Mouse (Mus musculus): ENCODE results near the gene Wnt16. TPM values are rescaled to one million over a fixed set of nuclear protein-coding genes. Genes with fewer than 3 reads are reported as not detected.

The Wnt16 gene
- polyA plus RNA-seq, 1 experiment from 2014 or later, result 0.39 TPM

DNA sequence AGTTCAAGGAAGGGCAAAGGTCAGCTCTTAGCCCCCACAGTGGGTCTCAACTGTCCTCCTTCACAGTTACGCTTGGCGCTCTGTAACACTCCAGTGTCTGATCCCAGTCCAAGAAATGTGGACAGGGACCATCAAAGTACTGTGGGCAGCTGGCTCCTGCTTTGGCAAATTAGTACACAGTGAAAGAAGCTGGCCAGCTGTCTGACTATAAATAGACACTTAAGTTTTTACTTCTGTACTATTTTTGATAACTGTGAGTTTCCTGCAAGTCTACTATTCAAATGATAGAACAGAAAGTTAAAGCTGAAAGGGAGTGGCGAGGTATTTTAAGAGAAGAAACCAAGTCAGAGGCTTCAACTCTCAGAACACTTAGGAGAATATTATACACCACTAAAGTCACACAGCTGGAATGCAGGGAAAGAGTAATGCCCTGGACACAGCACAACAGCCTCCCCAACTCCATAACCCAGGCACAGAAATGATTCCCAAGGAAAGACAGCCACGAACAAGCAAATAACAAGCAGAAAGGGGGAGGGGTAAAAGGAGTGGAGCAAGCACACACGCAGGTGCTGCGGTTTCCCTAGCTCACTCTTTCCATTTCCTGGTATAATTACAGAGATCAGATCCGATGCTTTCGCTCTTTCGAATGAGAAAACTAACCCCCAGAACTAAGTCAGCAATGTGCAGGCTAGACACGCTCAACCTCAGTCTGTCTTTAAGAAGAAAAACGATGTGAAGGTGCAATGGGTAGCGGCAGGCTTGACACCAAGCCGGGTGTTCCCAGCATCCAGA is 42.3 kb downstream of the Wnt16 start:
- no peak overlapping the region for H3K27ac ChIP-seq (replicated peaks)
- H3K27me3 ChIP-seq (ENCODE audit: low read depth, poor library complexity, severe bottlenecking), result no peaks in the 10 kb centered on the region
- no peaks in the 10 kb centered on the region for H3K4me1 ChIP-seq
- DNase-seq (ENCODE audit: low spot score), result no peak
- peaks cover 4% of the 10 kb centered on the region; the same call in 1 of the 2 replicates for H3K36me3 ChIP-seq
- 93% methylated on average over 13 of the region's 13 CpGs for WGBS
- H3K4me3 ChIP-seq, result no peak overlapping the region
- no peaks in the 10 kb centered on the region for H3K9me3 ChIP-seq (replicated peaks)

DNA sequence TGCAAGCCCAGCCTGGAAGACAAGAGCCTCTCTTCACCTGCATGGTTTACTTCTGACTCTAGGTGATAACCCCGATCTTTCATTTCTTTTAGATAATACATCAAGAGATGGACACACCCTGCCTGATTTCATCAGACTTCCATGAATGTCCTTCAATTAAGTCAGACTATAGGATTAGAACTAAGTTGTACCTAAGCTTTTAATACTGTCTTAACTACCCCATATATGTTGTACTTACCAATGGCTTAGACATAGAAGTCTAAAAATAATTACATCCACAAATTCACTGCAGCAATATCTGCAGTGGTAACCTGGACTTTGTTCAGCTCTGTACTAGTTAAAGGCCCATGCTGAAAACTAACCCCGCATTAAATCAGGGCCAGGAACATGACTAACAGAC is 44.5 kb downstream of the Wnt16 start:
- H3K9me3 ChIP-seq (replicated peaks), result no peaks in the 10 kb centered on the region
- H3K36me3 ChIP-seq, result peaks cover 6% of the 10 kb centered on the region
- H3K27ac ChIP-seq (replicated peaks), result no peak overlapping the region
- no peaks in the 10 kb centered on the region for H3K4me1 ChIP-seq
- H3K4me3 ChIP-seq, result no peak overlapping the region
- 93% methylated on average over 2 of the region's 2 CpGs for WGBS
- DNase-seq (ENCODE audit: low spot score), result no peak
- H3K27me3 ChIP-seq (ENCODE audit: low read depth, poor library complexity, severe bottlenecking), result no peaks in the 10 kb centered on the region

- 93% methylated on average over 15 of the region's 15 CpGs for WGBS
- Histone ChIP-seq H3K4me3 (no peak overlapping the region), H3K9me3 (replicated peaks) (no peaks in the 10 kb centered on the region), H3K27me3 (ENCODE audit: low read depth, poor library complexity, severe bottlenecking) (no peaks in the 10 kb centered on the region), H3K36me3 (peaks cover 29% of the 10 kb centered on the region), H3K4me1 (peaks cover 10% of the 10 kb centered on the region), H3K27ac (replicated peaks) (no peak overlapping the region)
- no peak for DNase-seq (ENCODE audit: low spot score)
Observed at GRCm38 (mm10) chr6:22339763-22340542, 51.9 kb downstream of the Wnt16 start.

DNA sequence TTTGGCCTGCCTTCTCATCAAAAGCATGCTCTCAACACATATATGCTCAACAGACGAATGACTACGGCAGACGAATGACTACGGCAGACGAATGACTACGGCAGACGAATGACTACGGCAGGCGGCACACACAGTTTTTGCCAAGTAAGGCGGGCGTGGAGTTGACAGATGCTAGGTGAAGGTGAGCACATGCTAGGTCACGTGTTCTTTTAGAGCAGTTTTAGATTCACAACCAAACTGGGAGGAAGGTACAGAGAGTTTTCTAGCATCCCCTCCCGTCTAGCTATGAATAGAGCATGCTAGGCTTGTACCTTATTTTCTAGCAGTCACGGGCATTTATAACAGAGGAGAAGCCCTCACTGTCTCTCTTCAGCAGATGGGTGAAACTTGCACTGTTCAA is 52.8 kb downstream of the Wnt16 start:
- no peaks in the 10 kb centered on the region for H3K9me3 ChIP-seq (replicated peaks)
- DNase-seq (ENCODE audit: low spot score), result no peak
- H3K27ac ChIP-seq (replicated peaks), result no peak overlapping the region
- H3K27me3 ChIP-seq (ENCODE audit: low read depth, poor library complexity, severe bottlenecking), result no peaks in the 10 kb centered on the region
- H3K36me3 ChIP-seq, result peaks cover 29% of the 10 kb centered on the region
- 98% methylated on average over 14 of the region's 14 CpGs for WGBS
- H3K4me3 ChIP-seq, result no peak overlapping the region
- H3K4me1 ChIP-seq, result peaks cover 10% of the 10 kb centered on the region

GRCm38 (mm10) chr6:22343292-22343691 is 55.3 kb downstream of the Wnt16 start:
- peaks cover 13% of the 10 kb centered on the region for H3K4me1 ChIP-seq
- no peak for DNase-seq (ENCODE audit: low spot score)
- peaks cover 22% of the 10 kb centered on the region for H3K36me3 ChIP-seq
- no peaks in the 10 kb centered on the region for H3K27me3 ChIP-seq (ENCODE audit: low read depth, poor library complexity, severe bottlenecking)
- H3K4me3 ChIP-seq, result no peak overlapping the region
- 90% methylated on average over 3 of the region's 3 CpGs for WGBS
- H3K27ac ChIP-seq (replicated peaks), result no peak overlapping the region
- H3K9me3 ChIP-seq (replicated peaks), result no peaks in the 10 kb centered on the region

- Histone ChIP-seq H3K9me3 (replicated peaks) (no peaks in the 10 kb centered on the region), H3K4me3 (no peak overlapping the region), H3K36me3 (peaks cover 17% of the 10 kb centered on the region)
Observed at GRCm38 (mm10) chr6:22343706-22344105, 55.7 kb downstream of the Wnt16 start.

DNA sequence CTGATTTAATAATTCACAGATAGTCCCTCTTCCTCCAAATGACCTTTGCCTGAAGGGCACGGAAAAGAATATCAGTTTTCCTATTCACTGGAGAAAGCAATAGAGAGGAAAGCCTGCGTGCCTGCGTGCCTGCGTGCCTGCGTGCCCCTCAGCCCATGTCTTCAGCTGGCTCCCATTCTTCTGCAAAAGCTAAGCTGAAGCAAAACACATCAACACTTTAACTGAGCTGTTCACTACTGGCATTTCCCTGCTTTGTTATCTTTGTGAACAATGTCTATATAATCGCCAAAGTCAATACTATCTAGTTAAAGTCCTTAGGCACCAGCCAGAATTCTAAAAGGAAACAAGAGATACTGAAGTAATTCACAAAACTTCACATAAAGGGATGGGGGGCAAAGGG is 56.4 kb downstream of the Wnt16 start:
- H3K27me3 ChIP-seq (ENCODE audit: low read depth, poor library complexity, severe bottlenecking), result no peaks in the 10 kb centered on the region
- 64% methylated on average over 6 of the region's 6 CpGs for WGBS
- peaks cover 13% of the 10 kb centered on the region for H3K4me1 ChIP-seq
- no peak for DNase-seq (ENCODE audit: low spot score)
- no peak overlapping the region for H3K4me3 ChIP-seq
- no peak overlapping the region for H3K27ac ChIP-seq (replicated peaks)
- no peaks in the 10 kb centered on the region for H3K9me3 ChIP-seq (replicated peaks)
- peaks cover 15% of the 10 kb centered on the region for H3K36me3 ChIP-seq

More at GRCm38 (mm10) chr6:22343706-22344105, 55.7 kb downstream of the Wnt16 start:
- H3K4me1 ChIP-seq, result peaks cover 13% of the 10 kb centered on the region
- H3K27ac ChIP-seq (replicated peaks), result no peak overlapping the region
- no peak for DNase-seq (ENCODE audit: low spot score)
- no peaks in the 10 kb centered on the region for H3K27me3 ChIP-seq (ENCODE audit: low read depth, poor library complexity, severe bottlenecking)
- 89% methylated on average over 6 of the region's 6 CpGs for WGBS

DNA sequence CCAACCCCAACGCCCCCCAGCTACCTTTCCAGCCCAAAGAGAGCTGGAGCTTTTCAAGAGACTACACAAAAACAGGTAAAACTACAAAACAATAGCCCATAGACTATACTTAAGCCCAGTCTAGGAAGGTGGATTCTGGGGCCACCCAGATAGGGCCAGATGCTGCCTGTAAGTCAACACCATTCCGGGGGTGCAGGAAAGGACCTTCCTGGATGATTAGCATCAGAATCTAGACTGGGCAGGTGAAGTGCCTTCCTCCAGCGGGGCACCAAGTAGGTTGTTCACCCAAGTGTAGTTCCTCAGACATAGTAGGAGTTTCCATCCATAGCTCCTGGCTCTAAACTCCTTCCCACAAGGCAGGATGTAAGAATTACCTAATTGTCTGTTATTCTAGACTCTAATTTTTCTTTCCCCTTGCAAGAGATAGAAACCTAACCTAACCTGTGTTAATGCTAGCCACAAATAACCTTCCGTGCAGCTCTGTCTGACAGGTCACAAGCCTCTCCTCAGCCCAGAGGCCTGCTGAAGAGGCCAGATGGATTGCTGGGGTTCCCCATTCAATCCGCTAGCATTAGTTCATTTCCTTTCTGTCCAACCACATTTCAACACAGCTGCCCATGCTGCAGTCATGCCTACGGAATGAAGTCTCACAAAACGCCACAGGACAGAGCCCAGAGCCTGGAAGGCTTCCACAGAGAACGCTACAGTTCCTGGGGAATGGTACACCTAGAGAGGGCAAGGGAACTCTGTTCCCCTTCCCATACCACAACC is 59.3 kb downstream of the Wnt16 start:
- H3K4me3 ChIP-seq, result no peak overlapping the region
- H3K4me1 ChIP-seq, result peaks cover 26% of the 10 kb centered on the region
- H3K27ac ChIP-seq (replicated peaks), result no peak overlapping the region
- H3K36me3 ChIP-seq, result no peaks in the 10 kb centered on the region
- DNase-seq (ENCODE audit: low spot score), result no peak
- no peaks in the 10 kb centered on the region for H3K27me3 ChIP-seq (ENCODE audit: low read depth, poor library complexity, severe bottlenecking)
- no peaks in the 10 kb centered on the region for H3K9me3 ChIP-seq (replicated peaks)
- 80% methylated on average over 8 of the region's 8 CpGs for WGBS

Other genes with a start within 250 kb of the Wnt16 start
- gene Fam3c, start 68.0 kb downstream of the Wnt16 start, polyA plus RNA-seq (2016; fragmentation: Nextera tagmentation; extraction: Ambion mirVana), result 27.8 and 28.1 TPM in 2 replicates

Data from midbrain, embryonic 10.5 days (tissue).